Mouse (Mus musculus) G1E (cell line): ENCODE measurements around the gene Ccr6. TPM values are rescaled to one million over a fixed set of nuclear protein-coding genes. Genes with fewer than 3 reads are reported as not detected.
A peak's percentile ranks its signal among the peaks of the same experiment; 100 is the strongest.

Source experiments
- ATAC-seq: 2 replicates; pipeline ENCODE4 v1.8.0; 2016; ENCODE audit warnings: mild to moderate bottlenecking; ENCODE audit not compliant: insufficient number of reproducible peaks, poor library complexity, low FRiP score, severe bottlenecking; ENCODE audit errors: extremely low read depth
- DNase-seq: peaks from one replicate; pipeline ENCODE4 v3.0.0; 2012; ENCODE audit warnings: low spot score
- H3K27me3 ChIP-seq: 2 replicates; pipeline ENCODE4 v1.6.1; 2012; ENCODE audit warnings: mild to moderate bottlenecking, low read length, inconsistent platforms; ENCODE audit not compliant: insufficient read depth
- H3K36me3 ChIP-seq: replicated peaks from 2 replicates; pipeline ENCODE3; 2012; ENCODE audit warnings: mild to moderate bottlenecking, inconsistent platforms
- H3K4me1 ChIP-seq: 2 replicates; pipeline ENCODE4 v1.6.1; 2012; ENCODE audit warnings: low read depth, low read length, inconsistent platforms, mixed read lengths; ENCODE audit not compliant: insufficient read depth
- H3K4me3 ChIP-seq: 2 replicates; pipeline ENCODE4 v1.5.1; 2012; ENCODE audit warnings: low read depth, mild to moderate bottlenecking, inconsistent platforms, low read length, moderate library complexity, mixed read lengths
- H3K9me3 ChIP-seq: replicated peaks from 2 replicates; pipeline ENCODE4 v1.6.1; 2012; ENCODE audit warnings: inconsistent platforms
- CTCF ChIP-seq: IDR thresholded peaks from 2 replicates; pipeline ENCODE4 v1.5.1; 2012; ENCODE audit warnings: low read depth, low read length, inconsistent platforms, mixed read lengths
- GATA1 ChIP-seq: IDR thresholded peaks from 2 replicates; pipeline ENCODE4 v1.6.1; 2012; ENCODE audit warnings: borderline replicate concordance, low read length, inconsistent platforms, mixed read lengths
- GATA2 ChIP-seq: IDR thresholded peaks from 2 replicates; pipeline ENCODE4 v1.6.1; 2012; ENCODE audit warnings: low read depth, low read length, inconsistent platforms, borderline replicate concordance
- POLR2AphosphoS5 ChIP-seq: IDR thresholded peaks from 2 replicates; pipeline ENCODE4 v1.6.1; 2012; ENCODE audit warnings: low read depth, low read length, inconsistent platforms; ENCODE audit not compliant: insufficient replicate concordance
- TAL1 ChIP-seq: conservative IDR thresholded peaks from 2 replicates; pipeline ENCODE4 v1.6.1; 2012; ENCODE audit warnings: low read depth, low read length, inconsistent platforms, mixed read lengths
- polyA plus RNA-seq: library from polyadenylated mRNA; stranded (reverse); fragments of >175 nt; gene quantifications from 2 replicates; pipeline ENCODE4 v1.2.3, GENCODE M21; 2012
- total RNA-seq, 2 experiments: library from RNA; stranded (forward) in 1 of 2; stranded (reverse) in 1 of 2; fragments of 200-1000 nt in 1 of 2; fragments of >200 nt in 1 of 2; fragmentation: Nextera tagmentation in 1 of 2; gene quantifications; 2 replicates each; pipeline ENCODE4 v1.2.3; 2014 to 2017

Ccr6 gene
- total and polyA plus RNA-seq, 3 experiments: not detected

DNA sequence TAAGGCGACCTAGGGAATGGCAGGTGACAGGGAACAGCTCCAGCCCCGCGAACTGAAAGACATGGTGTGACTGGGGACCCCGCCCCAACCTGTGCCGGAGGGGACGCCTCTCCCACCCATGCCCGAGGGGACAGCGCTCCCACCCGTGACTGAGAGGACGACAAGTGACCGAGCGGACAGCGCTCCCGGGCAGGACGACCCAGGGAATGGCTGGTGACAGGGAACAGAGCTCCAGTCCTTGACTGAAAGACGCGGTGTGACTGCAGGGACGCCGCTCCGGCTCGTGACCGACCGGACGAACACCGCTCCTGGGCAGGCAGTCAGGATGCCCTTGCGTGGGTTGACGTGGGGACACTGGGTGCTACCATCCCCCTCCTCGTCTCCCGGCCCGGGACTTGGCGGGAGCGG, 48.4 kb downstream of the Ccr6 start:
- no peak for ATAC-seq

GRCm38 (mm10) chr17:8285056-8285455, 49.2 kb downstream of the Ccr6 start:
- Histone ChIP-seq H3K9me3 (no peaks in the 10 kb centered on the region), H3K4me1 (peaks cover 32% of the 10 kb centered on the region), H3K27me3 (no peaks in the 10 kb centered on the region), H3K4me3 (peak overlapping the region; percentile 99; the same call in 1 of the 2 replicates), H3K36me3 (peaks cover 19% of the 10 kb centered on the region)
- ATAC-seq: no peak
- no peak for TF ChIP-seq CTCF
- TF ChIP-seq TAL1: no peak
- TF ChIP-seq POLR2AphosphoS5: no peak
- TF ChIP-seq GATA1: no peak
- no peak for TF ChIP-seq GATA2
- DNase-seq: peak; percentile 5

More for the DNA sequence above, 48.4 kb downstream of the Ccr6 start:
- peak; percentile 12 for DNase-seq
- Histone ChIP-seq H3K4me3 (peak overlapping the region; percentile 99), H3K27me3 (no peaks in the 10 kb centered on the region), H3K4me1 (peaks cover 32% of the 10 kb centered on the region), H3K36me3 (peaks cover 12% of the 10 kb centered on the region), H3K9me3 (no peaks in the 10 kb centered on the region)
- no peak for TF ChIP-seq TAL1

DNA sequence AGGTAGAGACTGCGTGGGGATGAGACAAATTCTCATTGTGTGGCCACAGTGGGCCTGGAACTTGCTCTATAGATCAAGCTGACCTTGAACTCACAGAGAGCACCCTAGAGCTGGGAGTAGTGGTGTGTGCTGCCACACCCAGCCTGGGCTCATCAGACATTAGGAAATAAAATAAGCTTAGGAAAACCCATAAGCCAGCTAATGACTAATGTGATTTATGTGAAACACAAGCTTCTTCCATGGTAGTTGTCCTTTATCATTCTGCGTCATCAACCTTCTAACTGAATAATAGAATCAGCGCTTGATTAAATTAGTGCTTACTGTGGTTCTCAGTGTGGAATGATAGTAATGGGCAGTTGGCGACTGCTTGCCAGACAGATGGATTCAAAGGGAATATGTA, 51.1 kb downstream of the Ccr6 start:
- ATAC-seq: no peak
- Histone ChIP-seq H3K36me3 (peaks cover 28% of the 10 kb centered on the region), H3K27me3 (no peaks in the 10 kb centered on the region), H3K4me1 (peaks cover 30% of the 10 kb centered on the region), H3K9me3 (no peaks in the 10 kb centered on the region), H3K4me3 (no peak overlapping the region)
- TF ChIP-seq CTCF (no peak), TAL1 (no peak), GATA2 (no peak), POLR2AphosphoS5 (no peak), GATA1 (no peak)
- DNase-seq: no peak

DNA sequence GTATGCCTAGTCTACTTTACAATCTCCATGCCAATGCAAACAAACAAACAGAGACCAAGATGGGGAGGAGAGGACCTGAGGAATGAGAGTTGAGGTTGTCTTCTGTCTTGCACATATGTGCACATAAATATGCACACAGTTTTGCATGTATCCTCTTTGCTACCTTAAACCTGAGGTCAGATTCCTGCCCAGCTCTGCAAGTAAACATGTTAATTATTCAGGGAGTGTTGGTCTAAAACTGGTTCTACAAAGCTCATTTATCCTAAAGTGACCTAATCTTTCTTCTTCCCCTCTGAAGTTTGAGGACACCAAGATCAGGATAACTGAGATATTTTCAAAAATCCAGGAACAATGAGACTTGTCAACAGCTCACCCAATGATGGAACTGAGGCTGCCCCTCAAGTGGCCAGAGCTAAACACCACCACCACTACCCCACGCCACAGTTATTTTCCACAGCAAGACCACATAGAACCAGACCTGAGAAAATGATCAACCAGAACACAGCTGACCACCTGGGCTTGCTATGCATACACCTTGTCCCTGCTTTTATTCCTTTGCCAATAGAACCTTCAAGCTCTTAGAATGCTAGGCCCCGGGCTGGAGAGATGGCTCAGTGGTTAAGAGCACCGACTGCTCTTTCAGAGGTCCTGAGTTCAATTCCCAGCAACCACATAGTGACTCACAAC, 54.3 kb downstream of the Ccr6 start:
- no peaks in the 10 kb centered on the region for H3K27me3 ChIP-seq
- ATAC-seq (no peak), DNase-seq (no peak)
- H3K36me3 ChIP-seq: peaks cover 44% of the 10 kb centered on the region
- H3K4me1 ChIP-seq: peaks cover 9% of the 10 kb centered on the region
- H3K9me3 ChIP-seq: no peaks in the 10 kb centered on the region
- TF ChIP-seq POLR2AphosphoS5: no peak
- no peak for TF ChIP-seq TAL1
- no peak for TF ChIP-seq GATA2
- no peak for TF ChIP-seq CTCF
- TF ChIP-seq GATA1: no peak
- H3K4me3 ChIP-seq: no peak overlapping the region

GRCm38 (mm10) chr17:8290736-8291135, 54.9 kb downstream of the Ccr6 start:
- no peaks in the 10 kb centered on the region for H3K27me3 ChIP-seq
- DNase-seq (no peak), ATAC-seq (no peak)
- H3K9me3 ChIP-seq: no peaks in the 10 kb centered on the region
- H3K4me1 ChIP-seq: peaks cover 4% of the 10 kb centered on the region
- no peak overlapping the region for H3K4me3 ChIP-seq
- H3K36me3 ChIP-seq: peaks cover 49% of the 10 kb centered on the region
- TF ChIP-seq CTCF (no peak), GATA1 (no peak), POLR2AphosphoS5 (no peak), TAL1 (no peak), GATA2 (no peak)

DNA sequence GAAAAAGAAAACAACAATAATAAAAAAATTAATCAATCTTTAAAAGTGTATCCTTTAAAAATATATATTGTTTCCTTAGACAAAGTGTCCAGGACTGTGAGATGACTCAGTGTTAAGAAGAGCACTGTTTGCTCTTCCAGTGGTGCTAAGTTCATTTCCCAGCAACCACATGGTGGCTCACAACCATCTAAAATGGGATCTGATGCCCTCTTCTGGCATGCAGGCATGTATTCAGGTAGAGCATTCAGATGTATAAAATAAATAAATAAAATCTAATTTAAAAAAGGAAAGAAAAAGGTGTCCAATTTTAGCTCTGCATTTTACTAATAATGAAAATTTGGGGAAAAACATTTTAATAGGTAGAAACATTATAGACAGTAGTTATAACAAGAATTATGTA, 60.0 kb downstream of the Ccr6 start:
- TF ChIP-seq TAL1 (no peak), POLR2AphosphoS5 (no peak), GATA1 (no peak), CTCF (no peak), GATA2 (no peak)
- DNase-seq (no peak), ATAC-seq (no peak)
- Histone ChIP-seq H3K4me1 (no peaks in the 10 kb centered on the region), H3K36me3 (peaks cover 64% of the 10 kb centered on the region), H3K4me3 (no peak overlapping the region), H3K9me3 (no peaks in the 10 kb centered on the region), H3K27me3 (no peaks in the 10 kb centered on the region)

GRCm38 (mm10) chr17:8296313-8296844, 60.5 kb downstream of the Ccr6 start:
- Histone ChIP-seq H3K27me3 (no peaks in the 10 kb centered on the region), H3K4me3 (no peak overlapping the region), H3K36me3 (peaks cover 64% of the 10 kb centered on the region), H3K9me3 (no peaks in the 10 kb centered on the region), H3K4me1 (no peaks in the 10 kb centered on the region)
- no peak for TF ChIP-seq GATA2
- TF ChIP-seq TAL1: no peak
- no peak for TF ChIP-seq CTCF
- TF ChIP-seq GATA1: no peak
- no peak for TF ChIP-seq POLR2AphosphoS5
- DNase-seq (no peak), ATAC-seq (no peak)
